Mouse (Mus musculus): ENCODE data around the gene Zp3. TPM values are rescaled to one million over a fixed set of nuclear protein-coding genes. Genes with fewer than 3 reads are reported as not detected.

The Zp3 gene
- total RNA-seq, 2 experiments from 2014 or later: not detected

DNA sequence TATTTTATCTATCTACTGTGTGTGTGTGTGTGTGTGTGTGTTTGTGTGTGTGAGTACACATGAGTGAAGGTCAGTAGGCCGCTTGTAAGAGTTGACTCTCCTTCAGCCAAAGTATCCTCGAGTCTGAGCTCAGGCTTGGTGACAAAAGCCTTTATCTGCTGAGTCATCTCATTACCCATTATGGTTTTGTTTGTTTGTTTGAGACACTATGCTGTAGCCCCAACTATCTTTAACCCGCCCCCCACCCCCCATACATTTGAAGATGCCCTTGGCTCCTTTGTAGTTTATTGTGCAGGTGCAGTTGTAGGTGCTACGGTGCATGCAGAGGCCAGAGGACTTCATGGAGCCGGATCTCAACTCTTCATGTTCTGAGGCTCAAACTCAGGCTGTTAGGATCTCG lies 21.3 kb downstream of the Zp3 start:
- no peak for DNase-seq (ENCODE audit: low spot score in 2 of 2)

DNA sequence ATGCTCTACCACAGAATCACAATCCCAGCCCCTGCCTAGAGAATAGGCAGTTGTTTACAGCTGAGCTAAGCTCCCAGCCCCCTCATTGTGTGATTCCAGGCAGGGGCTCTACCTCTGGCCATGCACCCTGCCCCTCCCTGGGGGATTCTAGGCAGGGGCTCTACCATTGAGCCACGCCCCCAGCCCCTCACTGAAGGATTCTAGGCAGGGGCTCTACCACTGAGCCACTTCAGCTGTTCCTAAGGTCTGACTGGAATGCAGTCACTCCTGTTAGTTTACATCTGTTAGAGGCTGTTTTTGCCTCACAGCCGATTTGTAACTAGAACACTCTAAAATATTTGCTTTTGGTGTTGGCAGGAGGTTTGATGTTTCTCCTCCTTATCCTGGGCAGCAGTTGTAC lies 22.4 kb downstream of the Zp3 start:
- no peak for DNase-seq (ENCODE audit: low spot score in 2 of 2)

DNA sequence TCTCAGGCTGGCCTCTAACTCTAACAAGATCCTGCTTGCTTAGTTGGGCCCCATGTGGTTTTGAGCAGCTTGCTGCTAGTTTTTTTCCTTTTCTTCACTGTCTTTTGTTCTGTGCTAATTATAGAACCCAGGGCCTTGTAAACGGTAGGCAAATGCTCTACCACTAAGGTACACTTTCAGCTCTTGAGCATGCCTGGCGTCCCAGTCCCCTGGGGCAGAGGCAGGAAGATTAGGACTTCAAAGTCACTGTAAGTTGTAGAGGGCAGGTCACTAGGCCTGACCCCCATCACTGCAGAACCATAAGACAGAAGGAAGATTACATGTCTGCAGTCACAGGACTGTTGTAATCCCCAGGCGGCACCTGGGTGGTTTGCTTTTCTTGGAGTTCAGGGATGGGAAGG lies 22.9 kb downstream of the Zp3 start:
- no peak for DNase-seq (ENCODE audit: low spot score in 2 of 2)

DNA sequence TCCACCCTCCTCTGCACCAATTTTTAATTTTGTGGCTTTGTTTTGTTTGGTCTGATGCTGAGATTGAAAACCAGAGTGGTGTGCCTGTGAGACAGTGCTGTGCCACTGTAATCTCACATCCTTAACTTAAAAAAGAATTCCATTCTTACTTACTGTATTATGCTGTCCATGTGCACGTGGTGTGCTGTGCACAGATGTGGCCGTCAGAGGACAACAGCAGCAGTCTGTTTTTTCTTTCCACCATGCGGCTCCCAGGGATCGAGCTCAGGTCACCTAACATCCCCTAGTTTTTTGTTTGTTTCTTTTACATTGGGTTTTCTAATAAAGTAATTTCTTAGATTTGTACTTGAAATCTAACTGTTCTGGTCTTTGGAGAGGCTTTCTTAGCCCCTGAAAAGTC lies 24.6 kb downstream of the Zp3 start:
- DNase-seq (ENCODE audit: low spot score in 2 of 2): no peak

DNA sequence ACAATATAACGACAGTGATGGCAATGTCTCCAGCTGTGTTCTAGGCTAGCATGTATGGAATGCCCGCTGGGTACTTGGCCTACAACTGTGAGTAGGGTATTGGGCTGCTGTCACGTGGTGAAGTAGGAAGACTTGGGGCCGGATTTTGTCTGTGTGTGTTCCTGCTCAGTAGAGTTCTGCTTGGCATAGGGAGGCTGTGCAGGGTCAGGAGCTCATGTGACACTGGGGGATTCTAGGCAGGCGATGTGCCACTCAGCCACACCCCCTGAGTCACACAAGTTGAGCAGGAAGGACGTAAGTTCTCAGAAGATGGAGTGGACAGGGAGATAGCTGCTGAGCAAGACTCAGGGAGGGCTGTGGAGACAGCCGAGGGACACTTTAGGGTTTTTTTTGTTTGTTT lies 27.8 kb downstream of the Zp3 start:
- no peak for DNase-seq (ENCODE audit: low spot score in 2 of 2)

DNA sequence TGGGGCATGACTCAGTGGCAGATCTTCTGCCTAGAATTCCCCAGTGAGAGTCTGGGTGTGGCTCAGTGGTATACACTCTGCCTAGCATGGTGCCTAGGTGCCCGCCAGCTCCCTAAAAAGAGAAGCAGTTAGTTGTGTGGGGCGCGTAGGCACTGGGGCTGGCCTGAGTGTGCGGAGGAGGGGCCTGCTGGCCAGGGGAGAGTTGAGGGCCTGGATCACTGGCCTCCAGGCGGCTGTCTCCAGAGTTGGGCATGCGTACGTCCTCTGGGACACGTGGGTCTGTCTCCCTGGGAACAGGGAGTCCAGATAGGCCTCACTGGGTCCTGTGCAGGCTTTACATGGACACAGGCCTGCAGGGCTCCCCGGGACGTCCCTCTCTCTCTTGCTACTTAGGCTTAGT lies 35.0 kb downstream of the Zp3 start:
- DNase-seq (ENCODE audit: low spot score in 2 of 2): no peak

DNA sequence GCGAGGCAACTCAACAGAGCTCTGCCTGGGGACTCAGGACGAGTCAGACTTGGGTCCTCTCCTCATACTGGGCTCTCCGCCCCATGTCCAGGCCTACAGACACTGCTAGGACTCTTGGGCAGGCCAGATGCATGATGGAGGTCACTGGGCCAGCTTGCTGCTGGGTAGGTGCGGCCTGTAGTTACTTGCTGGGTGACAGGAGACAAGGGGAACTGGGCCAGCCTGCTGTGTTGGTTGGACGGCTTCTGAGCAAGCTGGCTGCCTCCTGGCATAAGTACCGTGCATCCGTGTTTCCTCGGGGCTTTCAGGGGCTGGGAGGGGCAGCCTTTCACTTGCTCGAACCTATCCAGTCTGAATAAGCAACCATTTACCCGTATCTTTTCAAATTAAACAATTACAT lies 35.7 kb downstream of the Zp3 start:
- no peak for DNase-seq (ENCODE audit: low spot score in 2 of 2)

DNA sequence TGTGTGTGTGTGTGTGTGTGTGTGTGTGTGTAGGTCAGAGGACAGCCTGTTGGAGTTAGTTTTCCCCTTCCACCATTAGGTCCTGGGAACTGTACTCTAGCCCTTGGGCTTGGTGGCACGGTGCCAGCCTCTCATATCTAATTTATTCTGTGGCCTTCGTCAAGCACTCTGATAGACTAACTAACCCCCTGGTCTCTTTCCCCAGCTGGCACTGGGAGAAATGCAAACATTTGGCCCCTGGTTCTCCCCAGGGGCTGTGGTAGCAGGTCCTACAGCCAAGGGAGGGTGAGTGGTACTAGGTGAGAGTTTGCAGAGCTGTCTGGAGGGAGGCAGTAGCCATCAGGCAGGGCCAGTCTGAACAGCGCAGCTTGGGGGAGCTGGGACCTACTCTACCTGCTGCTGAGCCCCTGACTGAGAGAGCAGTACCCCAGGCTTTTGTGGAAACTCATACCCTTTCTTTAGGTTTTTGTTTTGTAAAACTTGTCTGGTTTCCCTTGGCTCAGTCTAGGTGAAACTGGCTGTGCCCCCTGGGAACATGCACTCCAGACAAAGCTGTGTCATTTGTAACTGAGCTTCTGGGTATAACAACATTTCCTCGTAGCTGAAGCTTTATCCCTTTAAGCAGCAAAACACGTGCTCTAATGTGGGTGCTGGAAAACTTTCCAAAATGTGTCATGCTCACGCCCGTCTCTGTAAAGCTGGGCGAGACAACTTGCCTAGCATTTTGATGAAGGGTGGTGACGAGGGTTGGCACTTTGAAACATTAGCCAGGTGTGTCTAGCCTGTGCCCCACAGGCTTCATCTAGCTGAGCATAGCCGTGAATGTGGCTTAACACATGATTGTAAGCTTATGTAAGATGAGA lies 36.3 kb downstream of the Zp3 start:
- peak; percentile 31 to 46 for DNase-seq (ENCODE audit: low spot score in 2 of 2)

DNA sequence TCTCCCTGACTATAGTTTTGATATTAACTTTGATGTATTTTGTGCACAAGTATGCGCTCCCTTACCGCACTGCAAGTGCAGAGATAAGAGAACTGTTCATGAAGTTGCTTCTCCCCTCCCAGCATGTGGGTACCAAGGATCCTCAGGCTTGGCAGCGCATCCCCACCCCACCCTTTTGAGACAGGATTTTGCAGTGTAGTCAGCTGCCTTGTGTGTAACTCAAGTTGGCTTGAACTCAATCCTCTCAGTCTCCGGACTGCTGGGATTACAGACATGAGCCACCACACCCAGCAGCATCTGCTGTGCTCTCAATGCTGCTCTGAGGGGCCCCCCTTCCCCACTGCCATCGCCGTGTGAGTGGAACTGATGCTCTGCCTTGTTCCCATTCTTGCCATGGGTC lies 37.4 kb downstream of the Zp3 start:
- no peak for DNase-seq (ENCODE audit: low spot score in 2 of 2)

DNA sequence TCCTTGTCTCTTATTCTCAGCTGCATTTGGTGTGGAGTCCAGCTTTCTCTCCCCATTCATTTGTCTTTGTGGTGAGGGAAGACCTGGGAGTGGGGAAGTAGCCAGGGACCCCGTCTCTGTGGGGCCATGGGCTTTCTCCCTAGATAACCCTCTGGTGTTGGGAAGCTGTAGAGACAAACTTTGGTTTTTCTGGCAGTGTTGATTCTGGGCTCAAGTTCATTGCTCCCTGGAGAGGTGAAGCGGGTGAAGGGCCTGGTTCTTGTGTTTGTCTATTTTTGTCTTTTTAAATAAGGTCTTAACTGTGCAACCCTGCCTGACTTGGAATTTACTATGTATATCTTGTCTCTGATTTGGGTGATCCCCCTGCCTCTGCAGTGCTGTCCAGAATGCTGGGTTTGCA lies 38.8 kb downstream of the Zp3 start:
- no peak for DNase-seq (ENCODE audit: low spot score in 2 of 2)

DNA sequence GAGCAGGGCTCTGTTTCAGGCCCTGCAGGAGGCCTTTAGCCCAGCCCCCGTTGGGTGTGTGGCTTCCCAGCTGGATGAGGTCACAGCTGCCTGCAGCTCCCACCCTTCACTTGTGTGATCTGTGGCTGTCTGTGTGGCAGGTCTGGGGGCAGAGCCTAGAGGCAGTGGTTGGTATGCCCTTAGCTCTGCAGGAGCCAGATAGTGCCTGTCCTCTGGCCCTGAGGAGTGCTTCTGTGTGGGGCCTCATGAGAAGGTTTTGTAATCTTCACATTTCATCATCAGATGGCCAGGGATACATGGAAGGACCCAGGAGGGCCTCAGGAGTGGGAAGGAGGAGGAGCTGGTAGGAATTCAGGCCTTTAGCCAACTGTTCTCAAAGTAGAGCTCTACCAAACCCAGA lies 40.0 kb downstream of the Zp3 start:
- DNase-seq (ENCODE audit: low spot score in 2 of 2): no peak

DNA sequence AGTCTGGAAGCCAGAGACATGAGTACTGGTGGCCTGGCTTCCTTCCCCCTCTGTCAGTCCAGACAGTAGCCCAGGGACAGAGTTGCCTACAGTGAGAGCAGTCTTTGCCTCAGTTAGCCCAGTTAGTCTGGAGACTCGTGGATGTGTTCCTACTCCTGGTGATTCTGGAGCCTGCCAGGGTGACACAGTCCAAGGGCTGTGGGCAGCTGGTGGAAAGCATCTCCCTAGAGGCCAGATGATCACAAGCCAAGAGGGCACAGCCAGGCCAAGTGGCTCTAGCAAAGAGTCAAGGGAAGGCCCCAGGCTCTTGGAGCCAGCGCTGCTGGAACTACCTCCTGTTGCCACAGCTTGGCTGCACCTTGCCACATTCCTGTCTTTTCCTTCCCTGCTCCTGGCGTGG lies 45.8 kb downstream of the Zp3 start:
- no peak for DNase-seq (ENCODE audit: low spot score in 2 of 2)

DNA sequence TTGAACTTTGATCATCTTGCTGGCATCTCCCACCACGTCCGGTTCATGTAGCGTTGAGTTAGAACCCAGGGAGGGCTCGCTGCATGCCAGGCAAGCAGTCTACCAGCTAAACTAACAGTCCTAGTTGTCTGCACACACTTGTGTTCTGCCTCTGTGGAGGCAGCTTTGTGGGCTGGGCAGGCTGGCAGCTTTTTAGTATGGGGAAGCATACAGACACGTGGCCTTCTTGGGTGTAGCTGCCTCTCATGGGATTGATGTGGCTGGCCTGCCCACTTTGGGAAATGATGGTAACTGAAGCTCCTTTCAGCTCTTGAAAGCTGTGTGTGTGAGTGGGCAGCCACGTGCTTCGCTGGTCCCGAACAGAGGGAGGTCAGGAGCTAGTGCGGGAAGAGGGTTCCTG lies 47.0 kb downstream of the Zp3 start:
- DNase-seq (ENCODE audit: low spot score in 2 of 2): no peak

DNA sequence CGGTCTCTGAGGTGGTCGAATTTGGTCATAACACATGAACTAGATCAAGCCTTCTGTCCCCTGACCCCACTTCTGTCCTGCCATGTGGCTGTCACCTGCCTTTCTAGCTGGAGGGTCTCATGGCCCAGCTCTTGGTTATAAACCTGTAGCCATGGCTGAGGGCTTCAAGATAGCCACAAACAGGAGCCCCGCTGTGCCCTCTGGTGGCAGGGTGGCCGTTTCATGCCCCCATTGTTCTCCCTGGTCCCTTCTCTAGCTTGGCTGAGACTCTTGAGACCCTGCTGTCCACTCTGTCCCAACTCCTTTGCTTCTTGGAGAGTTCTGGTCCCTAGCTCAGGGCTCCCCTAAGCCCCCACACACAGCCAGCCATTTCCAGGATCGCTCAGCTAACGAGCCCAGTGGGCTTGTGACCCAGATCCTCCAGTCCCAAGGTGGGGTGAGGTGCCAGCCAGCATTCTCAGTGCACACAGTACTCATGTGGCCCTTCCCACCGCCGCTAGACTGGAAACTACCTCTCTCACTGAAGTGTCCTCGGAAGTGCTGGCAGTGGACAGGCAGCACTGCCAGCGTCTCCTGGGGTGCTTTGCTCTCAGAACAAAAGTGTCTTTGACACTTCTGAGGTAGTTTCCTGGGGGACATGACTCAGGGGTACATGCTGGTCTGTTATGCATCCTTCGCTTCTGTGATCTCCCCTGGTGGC lies 47.9 kb downstream of the Zp3 start:
- DNase-seq (ENCODE audit: low spot score in 2 of 2): no peak

DNA sequence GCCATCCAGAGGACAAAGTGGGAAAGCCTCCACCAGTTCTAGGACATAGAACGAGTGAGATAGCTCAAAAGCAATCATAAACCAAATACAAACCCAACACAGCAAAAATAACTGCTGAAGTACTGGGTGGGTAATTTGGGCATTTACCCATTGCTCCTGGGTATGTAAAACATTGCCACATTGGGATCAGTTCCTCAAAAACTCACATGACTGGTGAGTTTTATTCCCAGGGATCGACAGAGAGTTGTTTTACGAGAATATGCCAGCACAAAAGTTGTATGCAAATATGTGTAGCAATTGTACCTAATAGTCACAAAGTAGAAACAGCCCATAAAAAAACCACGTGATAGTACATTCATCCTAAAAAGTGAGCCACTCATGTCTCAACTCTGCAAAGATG lies 55.0 kb downstream of the Zp3 start:
- no peak for DNase-seq (ENCODE audit: low spot score in 2 of 2)

DNA sequence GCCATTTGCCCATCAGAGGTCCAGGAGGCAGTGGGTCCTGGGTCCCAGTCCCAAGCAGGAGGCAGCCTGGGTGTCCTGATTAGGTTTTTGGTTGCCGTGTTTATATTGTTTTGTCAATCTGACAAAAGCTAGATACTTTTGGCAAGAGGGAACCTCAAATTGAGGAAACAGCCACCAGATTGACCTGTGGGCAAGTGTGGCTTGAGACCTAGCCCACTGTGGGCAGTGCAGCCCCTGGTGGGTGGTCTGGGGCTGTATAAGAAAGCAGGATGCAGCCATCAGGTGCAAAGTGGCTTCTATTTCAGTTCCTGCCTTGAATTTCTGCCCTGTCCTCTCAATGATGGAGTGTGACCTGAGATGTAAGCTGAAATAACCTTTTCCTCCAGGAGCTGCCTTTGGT lies 55.4 kb downstream of the Zp3 start:
- no peak for DNase-seq (ENCODE audit: low spot score in 2 of 2)

DNA sequence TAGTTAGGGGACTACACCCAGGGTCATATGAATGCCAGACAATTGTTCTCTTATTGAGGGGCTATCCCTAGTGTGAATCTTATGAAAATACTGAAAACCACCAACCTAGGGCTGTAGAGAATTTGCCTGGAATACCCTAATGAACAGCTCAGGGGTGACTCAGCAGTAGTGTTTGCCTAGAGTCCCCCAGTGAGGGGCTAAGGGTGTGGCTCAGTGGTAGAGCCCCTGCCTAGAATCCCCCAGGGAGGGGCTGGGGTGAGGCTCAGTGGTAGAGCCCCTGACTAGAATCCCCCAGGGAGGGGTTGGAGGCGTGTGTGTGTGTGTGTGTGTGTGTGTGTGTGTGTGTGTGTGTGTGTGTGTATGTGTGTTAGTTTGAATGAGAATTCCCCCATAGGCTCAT lies 56.8 kb downstream of the Zp3 start:
- no peak for DNase-seq (ENCODE audit: low spot score in 2 of 2)

Other genes starting within 250 kb of the Zp3 start
- 10 to 100 TPM; 46.2 to 94.5 TPM for gene Tmem120a, start 235.7 kb upstream of the Zp3 start, total RNA-seq (2021)
- gene Styxl1, start 201.7 kb upstream of the Zp3 start, total RNA-seq (2021): under 1 TPM; 0.23 to 0.51 TPM
- 100 to 1,000 TPM; 474 to 759 TPM for gene Mdh2, start 201.6 kb upstream of the Zp3 start, total RNA-seq (2021)
- gene Srrm3, start 173.2 kb upstream of the Zp3 start, total RNA-seq (2021): 1 to 10 TPM; 2.6 to 4.2 TPM
- 1,000 to 10,000 TPM in 1 of 2 experiments, 100 to 1,000 TPM in 1; 220 to 1,206 TPM for gene Hspb1, start 92.2 kb upstream of the Zp3 start, total RNA-seq (2021)
- 100 to 1,000 TPM; 665 to 853 TPM for gene Ywhag, start 45.5 kb upstream of the Zp3 start, total RNA-seq (2021)
- gene Ssc4d, start 5.6 kb upstream of the Zp3 start, total RNA-seq (2021): 1 to 10 TPM; 3.3 to 4.3 TPM
- gene Dtx2, start 14.7 kb downstream of the Zp3 start, total RNA-seq (2021): 10 to 100 TPM; 12.8 to 18.7 TPM
- gene Upk3b, start 58.4 kb downstream of the Zp3 start, total RNA-seq (2021): 10 to 100 TPM in 1 of 2 experiments, 1 to 10 TPM in 1; 7.4 to 14.0 TPM
- gene Upk3bl, start 74.4 kb downstream of the Zp3 start, total RNA-seq (2021): not detected
- 10 to 100 TPM; 11.9 to 14.7 TPM for gene Rasa4, start 103.8 kb downstream of the Zp3 start, total RNA-seq (2021)
- gene Polr2j, start 136.5 kb downstream of the Zp3 start, total RNA-seq (2021): 10 to 100 TPM; 70.3 to 78.0 TPM
- 10 to 100 TPM; 11.0 to 11.4 TPM for gene Lrwd1, start 156.0 kb downstream of the Zp3 start, total RNA-seq (2021)
- gene Alkbh4, start 156.0 kb downstream of the Zp3 start, total RNA-seq (2021): 1 to 10 TPM; 8.3 to 8.5 TPM
- gene Orai2, start 190.6 kb downstream of the Zp3 start, total RNA-seq (2021): 1 to 10 TPM; 2.7 to 3.4 TPM
- gene Prkrip1, start 218.9 kb downstream of the Zp3 start, total RNA-seq (2021): 10 to 100 TPM; 38.7 to 48.9 TPM

All from adrenal gland, adult 18-20 months (tissue).